Mouse (Mus musculus) liver, embryonic 12.5 days (tissue): ENCODE data around the gene Vav2. TPM values are rescaled to one million over a fixed set of nuclear protein-coding genes. Genes with fewer than 3 reads are reported as not detected.

Source experiments
- ATAC-seq: fragments of 200-750 bp; cut with Nextera tagmentation; 2 replicates; pipeline ENCODE4 v1.8.0; 2017; ENCODE audit warnings: moderate number of reproducible peaks, mild to moderate bottlenecking, moderate library complexity
- H3K27ac ChIP-seq: fragments of 300-500 bp; sonication (generic); 2 replicates; pipeline ENCODE4 v1.5.1; 2016; ENCODE audit warnings: mild to moderate bottlenecking
- H3K27me3 ChIP-seq: fragments of 300-500 bp; sonication (generic); replicated peaks from 2 replicates; pipeline ENCODE4 v1.6.1; 2016; ENCODE audit warnings: mild to moderate bottlenecking, moderate library complexity
- H3K36me3 ChIP-seq: fragments of 300-500 bp; sonication (generic); 2 replicates; pipeline ENCODE4 v1.6.1; 2016; ENCODE audit warnings: mild to moderate bottlenecking, moderate library complexity
- H3K4me1 ChIP-seq: fragments of 300-500 bp; sonication (generic); 2 replicates; pipeline ENCODE4 v1.6.1; 2016
- H3K4me2 ChIP-seq: fragments of 300-500 bp; sonication (generic); 2 replicates; pipeline ENCODE4 v1.6.1; 2016; ENCODE audit warnings: mild to moderate bottlenecking, moderate library complexity
- H3K4me3 ChIP-seq: fragments of 300-500 bp; sonication (generic); 2 replicates; pipeline ENCODE4 v1.5.1; 2016; ENCODE audit warnings: mild to moderate bottlenecking, moderate library complexity
- H3K9ac ChIP-seq: fragments of 300-500 bp; sonication (generic); 2 replicates; pipeline ENCODE4 v1.6.1; 2016; ENCODE audit warnings: mild to moderate bottlenecking, moderate library complexity
- H3K9me3 ChIP-seq: fragments of 300-500 bp; sonication (generic); replicated peaks from 2 replicates; pipeline ENCODE4 v1.6.1; 2016; ENCODE audit warnings: mild to moderate bottlenecking, moderate library complexity
- WGBS: fragments of 180-500 bp; shearing (Covaris S2); methylation state at CpG from one replicate; pipeline ENCODE4 v1.1.7; 2016; ENCODE audit not compliant: insufficient replicate concordance; 5-methylcytosine and 5-hydroxymethylcytosine counted together
- microRNA-seq: library from miRNA; unstranded; fragments of <30 nt; microRNA quantifications from one replicate; pipeline ENCODE4, GENCODE M21; 2017
- polyA plus RNA-seq: library from polyadenylated mRNA; unstranded; fragments of >200 nt; fragmentation: Nextera tagmentation; extraction: Ambion mirVana; gene quantifications from 2 replicates; pipeline ENCODE4 v1.2.1, GENCODE M21; 2016

Vav2 gene
- polyA plus RNA-seq, 1 experiment from 2014 or later, result 5.8 TPM

GRCm38 (mm10) chr2:27232376-27232775 is 194.5 kb downstream of the Vav2 start:
- WGBS, result 9% methylated on average over 7 of the region's 7 CpGs
- Histone ChIP-seq H3K4me3 (no peak overlapping the region), H3K36me3 (peaks cover 14% of the 10 kb centered on the region), H3K4me1 (peaks cover 9% of the 10 kb centered on the region; the same call in 1 of the 2 replicates), H3K4me2 (no peak overlapping the region), H3K27ac (no peak overlapping the region), H3K9me3 (no peaks in the 10 kb centered on the region), H3K27me3 (0 out of 2 replicates have a peak, but pooled peaks cover 2% of the 10 kb centered on the region), H3K9ac (no peak overlapping the region)
- no peak for ATAC-seq

- 85% methylated on average over 2 of the region's 2 CpGs for WGBS
- H3K9me3 ChIP-seq, result no peaks in the 10 kb centered on the region
- peaks cover 24% of the 10 kb centered on the region for H3K36me3 ChIP-seq
- no peak overlapping the region for H3K4me2 ChIP-seq
- no peaks in the 10 kb centered on the region for H3K27me3 ChIP-seq
- no peak for ATAC-seq
- peaks cover 9% of the 10 kb centered on the region; the same call in 1 of the 2 replicates for H3K4me1 ChIP-seq
- H3K27ac ChIP-seq, result no peak overlapping the region
- no peak overlapping the region for H3K4me3 ChIP-seq
- no peak overlapping the region for H3K9ac ChIP-seq
Observed at GRCm38 (mm10) chr2:27229481-27230105, 197.2 kb downstream of the Vav2 start.

GRCm38 (mm10) chr2:27228809-27229480 is 197.9 kb downstream of the Vav2 start:
- WGBS, result 69% methylated on average over 5 of the region's 5 CpGs
- Histone ChIP-seq H3K36me3 (peaks cover 24% of the 10 kb centered on the region), H3K4me3 (no peak overlapping the region), H3K4me1 (peaks cover 9% of the 10 kb centered on the region; the same call in 1 of the 2 replicates), H3K9me3 (no peaks in the 10 kb centered on the region), H3K27me3 (no peaks in the 10 kb centered on the region), H3K9ac (no peak overlapping the region), H3K27ac (no peak overlapping the region), H3K4me2 (no peak overlapping the region)
- ATAC-seq, result no peak

GRCm38 (mm10) chr2:27226572-27226971 is 200.3 kb downstream of the Vav2 start:
- no peaks in the 10 kb centered on the region for H3K9me3 ChIP-seq
- no peak overlapping the region for H3K4me3 ChIP-seq
- no peak for ATAC-seq
- WGBS, result 73% methylated on average over 7 of the region's 7 CpGs
- H3K27ac ChIP-seq, result no peak overlapping the region
- no peak overlapping the region for H3K4me2 ChIP-seq
- H3K4me1 ChIP-seq, result no peaks in the 10 kb centered on the region
- H3K36me3 ChIP-seq, result peaks cover 20% of the 10 kb centered on the region
- H3K9ac ChIP-seq, result no peak overlapping the region
- no peaks in the 10 kb centered on the region for H3K27me3 ChIP-seq

- H3K9me3 ChIP-seq, result no peaks in the 10 kb centered on the region
- ATAC-seq, result no peak
- WGBS, result 68% methylated on average over 7 of the region's 7 CpGs
Observed at GRCm38 (mm10) chr2:27223012-27223421, 203.8 kb downstream of the Vav2 start.

GRCm38 (mm10) chr2:27218569-27218968 is 208.3 kb downstream of the Vav2 start:
- no peaks in the 10 kb centered on the region for H3K4me1 ChIP-seq
- H3K4me3 ChIP-seq, result no peak overlapping the region
- no peak overlapping the region for H3K4me2 ChIP-seq
- H3K9me3 ChIP-seq, result no peaks in the 10 kb centered on the region
- WGBS, result 79% methylated on average over 8 of the region's 8 CpGs
- 0 out of 2 replicates have a peak, but pooled peaks cover 6% of the 10 kb centered on the region for H3K36me3 ChIP-seq
- no peak for ATAC-seq
- H3K9ac ChIP-seq, result no peak overlapping the region
- H3K27me3 ChIP-seq, result no peaks in the 10 kb centered on the region
- H3K27ac ChIP-seq, result no peak overlapping the region

More at GRCm38 (mm10) chr2:27223012-27223421, 203.8 kb downstream of the Vav2 start:
- no peaks in the 10 kb centered on the region for H3K27me3 ChIP-seq
- no peak overlapping the region for H3K27ac ChIP-seq
- peaks cover 18% of the 10 kb centered on the region; the same call in 1 of the 2 replicates for H3K36me3 ChIP-seq
- no peak overlapping the region for H3K4me3 ChIP-seq
- no peaks in the 10 kb centered on the region for H3K4me1 ChIP-seq
- H3K9ac ChIP-seq, result no peak overlapping the region
- no peak overlapping the region for H3K4me2 ChIP-seq

- H3K36me3 ChIP-seq, result peaks cover 9% of the 10 kb centered on the region; the same call in 1 of the 2 replicates
- ATAC-seq, result no peak
- H3K4me2 ChIP-seq, result no peak overlapping the region
- H3K9me3 ChIP-seq, result no peaks in the 10 kb centered on the region
- H3K27ac ChIP-seq, result no peak overlapping the region
- no peak overlapping the region for H3K4me3 ChIP-seq
- 59% methylated on average over 2 of the region's 2 CpGs for WGBS
- no peaks in the 10 kb centered on the region for H3K4me1 ChIP-seq
- no peaks in the 10 kb centered on the region for H3K27me3 ChIP-seq
- H3K9ac ChIP-seq, result no peak overlapping the region
Observed at GRCm38 (mm10) chr2:27218121-27218544, 208.7 kb downstream of the Vav2 start.

GRCm38 (mm10) chr2:27215537-27215936 is 211.3 kb downstream of the Vav2 start:
- no peak overlapping the region for H3K27ac ChIP-seq
- H3K4me3 ChIP-seq, result no peak overlapping the region
- no peak overlapping the region for H3K9ac ChIP-seq
- 54% methylated on average over 2 of the region's 2 CpGs for WGBS
- no peak for ATAC-seq
- H3K27me3 ChIP-seq, result no peaks in the 10 kb centered on the region
- no peak overlapping the region for H3K4me2 ChIP-seq
- H3K9me3 ChIP-seq, result no peaks in the 10 kb centered on the region
- H3K36me3 ChIP-seq, result peaks cover 12% of the 10 kb centered on the region; the same call in 1 of the 2 replicates
- H3K4me1 ChIP-seq, result no peaks in the 10 kb centered on the region

Small RNAs within 50 kb of the gene (microRNA-seq; reads per million reads assigned to microRNA genes)
- gene Gm24049 (not detected), gene Mir7578 (not detected)

Other genes starting within 250 kb of the Vav2 start
- 37.6 and 41.5 TPM in 2 replicates for gene Sardh, start 178.7 kb downstream of the Vav2 start, polyA plus RNA-seq
- gene Brd3os, start 15.3 kb upstream of the Vav2 start, polyA plus RNA-seq, result 1.3 and 1.4 TPM in 2 replicates
- gene Brd3, start 80.6 kb upstream of the Vav2 start, polyA plus RNA-seq, result 38.5 and 39.0 TPM in 2 replicates
- 47.2 and 47.3 TPM in 2 replicates for gene Wdr5, start 88.1 kb upstream of the Vav2 start, polyA plus RNA-seq
- 3.9 and 4.2 TPM in 2 replicates for gene Rxra, start 249.4 kb upstream of the Vav2 start, polyA plus RNA-seq